Mouse (Mus musculus): ENCODE measurements around the gene Cacna1h.

The Cacna1h gene

DNA sequence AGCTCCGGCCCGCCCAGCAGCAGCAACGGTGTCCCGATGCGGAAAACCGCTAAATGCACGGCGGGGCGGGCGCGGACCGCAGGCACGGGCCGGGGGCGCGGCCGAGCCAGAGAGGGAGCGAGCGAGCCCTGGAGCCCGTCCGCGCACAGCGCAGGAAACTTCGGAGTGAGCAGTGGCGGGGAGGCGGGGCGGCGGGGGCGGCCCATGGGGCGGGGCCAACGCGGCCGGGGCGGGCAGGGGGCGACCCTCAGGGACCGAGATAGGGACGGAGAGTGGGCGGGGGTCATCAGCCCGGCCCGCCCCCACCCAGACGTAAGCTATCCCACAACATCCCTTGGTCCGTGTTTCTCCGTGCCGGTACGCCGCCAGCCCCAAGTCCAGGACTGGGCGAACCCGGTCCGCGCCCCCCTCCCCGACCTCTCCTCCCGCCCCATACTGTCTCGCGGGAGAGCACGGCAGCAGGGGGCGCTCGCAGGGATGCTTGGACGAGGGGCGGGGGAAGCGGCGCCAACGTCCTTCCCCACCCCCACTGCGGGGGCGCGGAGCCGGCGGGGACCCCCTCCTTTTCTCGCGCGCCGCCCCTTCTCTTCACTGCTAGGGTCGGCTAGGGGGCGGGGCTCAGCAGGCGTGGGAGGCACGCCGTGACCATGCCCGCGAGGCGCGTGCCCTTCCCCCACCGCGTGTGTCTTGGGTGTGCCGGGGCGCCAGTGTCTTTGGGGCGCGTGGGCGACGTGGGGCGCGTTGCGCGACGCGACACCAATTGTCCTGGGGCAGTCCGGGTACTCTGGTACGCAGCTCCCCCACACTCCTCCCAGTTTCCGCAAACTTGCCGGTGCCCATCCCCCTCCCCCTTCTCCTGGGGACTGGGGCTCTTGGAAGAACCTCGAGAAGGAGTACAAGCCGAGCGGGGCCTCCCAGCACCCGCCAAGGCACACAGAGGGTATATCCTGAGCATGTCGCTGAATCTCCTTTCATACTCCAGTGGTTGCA, at the start of gene Cacna1h:
Cacna1h (minus strand) TSS at position 167 of the 990 bp plus-strand sequence.
- in situ Hi-C loops (cut with MboI, MseI) = no loop called here

- in situ Hi-C loops (cut with MboI, MseI) = loop anchor here (10.0 kb wide), 1 partner anchor 743 kb away; no protein-coding TSS in a partner anchor
These were observed 48.5 kb upstream of the Cacna1h start for GRCm38 (mm10) chr17:25482092-25482491.

- in situ Hi-C loops (cut with MboI, MseI) = loop anchor here (10.0 kb wide), 1 partner anchor 744 kb away; no protein-coding TSS in a partner anchor
These were observed 47.2 kb upstream of the Cacna1h start for GRCm38 (mm10) chr17:25480820-25481219.

DNA sequence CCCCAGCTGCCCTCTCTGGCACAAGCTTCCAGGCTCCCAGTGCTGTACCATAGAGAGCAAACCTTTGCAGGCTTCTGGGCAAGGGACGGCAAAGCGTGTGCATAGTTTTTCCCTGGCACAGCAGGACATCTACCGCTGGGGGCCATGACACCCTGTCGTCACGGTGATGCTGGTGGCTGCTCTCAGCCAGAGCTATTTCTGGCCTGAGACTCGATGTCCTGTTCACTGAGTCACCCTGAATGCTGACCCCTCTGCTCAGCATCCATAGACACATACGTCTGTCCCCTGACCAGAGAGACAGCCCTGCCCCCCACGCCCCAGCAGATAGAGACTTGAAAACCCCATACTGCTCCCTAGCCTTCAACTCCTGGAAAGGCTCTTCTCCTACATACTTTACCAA, 46.6 kb upstream of the Cacna1h start:
- in situ Hi-C loops (cut with MboI, MseI) = loop anchor here (10.0 kb wide), 1 partner anchor 745 kb away; no protein-coding TSS in a partner anchor

DNA sequence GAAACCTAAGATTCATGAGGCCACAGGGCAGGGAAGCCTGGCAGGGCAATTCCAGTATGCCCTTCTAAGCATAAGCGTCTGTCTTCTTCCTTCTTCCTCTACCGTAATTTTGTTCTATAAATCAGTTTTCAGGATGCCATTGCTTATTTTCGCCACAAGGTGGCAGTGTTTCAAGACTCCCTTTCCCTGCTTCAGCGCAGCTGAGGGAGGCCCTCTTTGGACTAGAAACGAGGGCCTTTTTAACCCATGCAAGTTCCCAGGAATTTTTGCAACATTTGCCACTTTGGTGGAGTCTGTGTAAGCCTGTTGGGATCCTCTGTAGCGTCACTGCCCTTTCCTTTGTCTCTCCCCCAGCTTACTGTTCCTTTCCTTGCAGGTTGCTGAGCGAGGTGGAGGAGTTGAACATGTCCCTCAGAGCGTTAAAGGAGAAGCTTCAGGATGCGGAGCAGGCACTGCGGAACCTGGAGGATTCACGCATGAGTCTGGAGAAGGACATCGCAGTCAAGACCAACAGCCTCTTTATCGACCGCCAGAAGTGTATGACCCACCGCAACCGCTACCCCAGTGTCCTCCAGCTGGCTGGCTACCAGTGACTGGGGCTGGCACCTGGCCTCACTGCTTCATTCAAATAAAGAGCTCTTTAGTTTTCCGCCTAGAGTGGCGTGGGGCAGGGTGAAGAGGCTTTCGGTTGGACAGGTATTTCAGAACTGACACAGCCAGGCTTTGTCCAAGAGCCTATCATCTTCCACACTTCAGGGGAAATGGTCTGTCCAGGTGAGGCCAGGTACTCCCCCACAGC, 42.6 kb upstream of the Cacna1h start:
- in situ Hi-C loops (cut with MboI, MseI) = no loop called here

GRCm38 (mm10) chr17:25474330-25475077, 40.9 kb upstream of the Cacna1h start:
- in situ Hi-C loops (cut with MboI, MseI) = loop anchor here (5.0 kb wide), 2 partner anchors 77 to 333 kb away; partner anchors contain the start of gene Fbxl16

GRCm38 (mm10) chr17:25472044-25472443, 38.5 kb upstream of the Cacna1h start:
- in situ Hi-C loops (cut with MboI, MseI) = loop anchor here (5.0 kb wide), 2 partner anchors 75 to 335 kb away; partner anchors contain the start of gene Fbxl16

GRCm38 (mm10) chr17:25471418-25471817, 37.8 kb upstream of the Cacna1h start:
- in situ Hi-C loops (cut with MboI, MseI) = loop anchor here (5.0 kb wide), 2 partner anchors 74 to 336 kb away; partner anchors contain the start of gene Fbxl16

DNA sequence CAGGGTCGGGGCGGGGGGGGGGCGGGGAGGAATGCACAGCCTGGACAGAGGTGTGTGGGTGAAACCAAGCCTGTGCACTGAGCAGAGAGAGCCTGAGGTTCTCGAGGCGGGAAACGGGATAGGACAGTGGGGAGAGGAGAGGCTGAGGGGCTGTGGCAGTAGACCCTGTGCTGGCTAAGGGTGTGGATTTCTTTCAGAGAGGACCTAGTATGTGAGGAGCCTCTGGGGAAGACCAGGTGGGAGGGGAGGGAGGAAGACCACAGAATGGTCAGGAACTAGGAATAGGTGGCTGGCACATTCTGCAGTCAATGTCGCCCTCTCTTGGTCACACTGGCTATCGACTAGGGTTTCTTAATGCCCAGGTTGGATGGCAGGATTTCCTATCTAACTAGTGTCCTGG, 36.2 kb upstream of the Cacna1h start:
- in situ Hi-C loops (cut with MboI, MseI) = loop anchor here (5.0 kb wide), 2 partner anchors 72 to 338 kb away; partner anchors contain the start of gene Fbxl16

DNA sequence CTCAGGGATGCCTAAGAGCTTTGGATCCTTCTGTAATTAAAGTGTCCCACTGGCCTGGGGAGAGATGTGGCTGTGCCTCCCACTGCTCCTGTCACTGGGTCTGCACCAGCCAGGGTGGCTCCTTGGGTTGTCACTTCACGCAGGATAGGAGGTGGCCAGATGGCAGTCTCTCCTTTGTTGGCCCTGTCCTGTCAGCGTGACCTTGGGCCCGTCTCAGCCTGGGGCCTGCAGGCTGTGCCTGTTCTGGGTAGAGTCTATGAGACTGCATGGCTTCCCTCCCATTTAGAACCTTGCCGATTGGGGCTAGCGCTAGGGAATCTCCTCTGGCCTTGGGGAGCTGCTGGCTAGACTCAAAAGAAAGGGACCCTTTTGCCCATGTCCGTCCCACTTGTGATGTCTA, 34.7 kb upstream of the Cacna1h start:
- in situ Hi-C loops (cut with MboI, MseI) = no loop called here

- in situ Hi-C loops (cut with MboI, MseI) = no loop called here
These were observed 34.2 kb upstream of the Cacna1h start for GRCm38 (mm10) chr17:25467781-25468180.

DNA sequence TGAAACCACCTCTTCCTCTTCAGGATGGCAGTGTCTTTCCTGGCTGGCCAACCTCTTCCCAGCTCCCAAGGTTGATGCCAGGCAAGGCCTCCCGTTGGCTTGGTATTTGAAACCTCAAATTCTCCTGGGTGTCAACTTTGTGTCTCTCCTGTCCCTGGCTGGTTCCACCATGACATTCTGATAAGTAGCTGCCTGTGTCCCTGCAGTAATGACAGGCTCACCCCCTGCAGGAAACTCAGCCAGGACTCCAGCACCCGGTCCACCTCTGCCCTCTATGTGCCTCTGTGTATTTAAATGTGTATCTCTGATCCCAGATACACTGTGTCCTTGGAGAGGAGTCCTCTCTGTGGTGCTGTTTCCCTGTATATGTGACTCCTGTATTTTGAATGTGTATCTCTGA, 32.7 kb upstream of the Cacna1h start:
- in situ Hi-C loops (cut with MboI, MseI) = no loop called here

GRCm38 (mm10) chr17:25464091-25464490, 30.5 kb upstream of the Cacna1h start:
- in situ Hi-C loops (cut with MboI, MseI) = no loop called here

- in situ Hi-C loops (cut with MboI, MseI) = no loop called here
These were observed 29.9 kb upstream of the Cacna1h start for GRCm38 (mm10) chr17:25463326-25463945.

GRCm38 (mm10) chr17:25462236-25462875, 28.8 kb upstream of the Cacna1h start:
- in situ Hi-C loops (cut with MboI, MseI) = no loop called here

DNA sequence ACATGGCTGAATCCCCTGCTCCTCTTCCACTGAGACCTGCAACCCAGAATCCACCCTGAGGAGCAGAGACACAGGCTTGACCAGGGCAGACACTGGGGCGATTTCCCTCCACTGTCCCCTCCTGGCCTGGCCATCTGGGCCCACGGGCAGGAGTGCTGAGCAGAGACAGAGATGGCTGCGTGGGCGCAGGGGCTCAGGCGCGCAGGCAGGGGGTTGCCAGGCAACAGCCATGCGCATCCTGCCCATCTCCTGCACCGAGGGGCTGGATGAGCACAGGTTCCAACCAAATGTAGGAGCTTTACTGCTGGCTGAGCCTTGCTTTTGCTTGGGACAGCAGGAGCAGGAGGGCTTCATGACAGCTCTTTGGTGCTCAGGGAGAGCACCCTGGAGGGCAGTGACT, 23.0 kb upstream of the Cacna1h start:
- in situ Hi-C loops (cut with MboI, MseI) = no loop called here

DNA sequence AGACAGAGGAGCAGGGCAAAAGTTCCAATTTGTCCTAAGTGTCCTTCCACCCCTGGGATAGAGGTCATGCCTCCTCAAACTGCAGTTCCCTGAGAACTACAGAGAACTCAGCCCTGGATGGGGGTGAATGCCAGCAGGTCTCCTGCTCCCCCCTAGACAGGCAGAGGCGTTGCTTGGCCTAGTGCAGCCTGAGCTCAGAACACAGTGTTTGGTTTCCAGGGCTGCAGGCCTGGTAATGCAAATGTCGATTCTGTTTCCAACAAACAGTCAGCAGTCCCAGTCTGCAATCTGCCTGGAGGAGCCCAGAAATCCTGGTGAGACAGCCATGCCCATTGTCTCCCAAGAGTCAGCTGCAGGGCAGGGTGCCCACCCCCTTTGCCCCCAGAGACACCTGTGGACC, 20.7 kb upstream of the Cacna1h start, which contains the start of gene Tekt4:
Tekt4 (plus strand) TSS at position 344 of the 400 bp plus-strand sequence.
- in situ Hi-C loops (cut with MboI, MseI) = no loop called here

- in situ Hi-C loops (cut with MboI, MseI) = no loop called here
These were observed 18.8 kb upstream of the Cacna1h start for GRCm38 (mm10) chr17:25452246-25452965.

GRCm38 (mm10) chr17:25450329-25450728, 16.7 kb upstream of the Cacna1h start:
- in situ Hi-C loops (cut with MboI, MseI) = no loop called here
